Mouse (Mus musculus): ENCODE results near the gene Gm960.

Gm960 gene

DNA sequence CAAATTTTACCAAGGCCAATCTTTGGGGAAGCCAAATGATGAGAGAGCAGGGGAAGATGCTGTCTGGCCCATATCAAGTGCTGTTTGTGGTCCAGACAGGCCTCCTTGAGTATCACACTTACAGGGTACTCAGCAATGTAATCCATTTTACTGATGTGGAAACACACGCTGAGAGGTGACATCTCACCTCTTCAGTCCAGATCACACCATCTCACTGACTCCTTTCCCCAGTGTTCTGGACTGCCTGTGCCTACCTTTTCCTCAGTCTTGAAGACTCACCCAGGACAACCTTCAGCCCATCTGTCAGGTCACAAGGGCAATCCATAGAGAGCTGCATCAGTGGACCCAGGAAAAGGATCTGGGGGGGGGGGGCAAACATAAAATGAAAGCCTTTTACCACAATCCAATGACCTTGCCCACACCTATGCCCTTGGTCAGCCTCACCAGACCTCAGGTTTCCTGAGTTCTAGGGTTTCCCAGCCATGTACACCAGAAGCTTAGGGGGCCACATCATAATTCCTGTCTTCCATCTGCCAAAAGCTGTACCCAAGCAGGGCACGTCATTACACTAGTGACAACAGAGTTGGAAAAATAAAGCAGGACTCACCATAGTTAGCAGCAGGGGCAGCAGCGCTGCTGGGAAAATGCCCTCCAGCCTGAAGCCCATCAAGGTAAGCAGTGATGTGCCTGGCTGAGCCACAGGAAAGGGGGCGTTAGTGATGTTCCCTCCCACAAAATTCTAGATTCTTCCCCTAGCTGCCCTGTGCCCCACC is 73.9 kb downstream of the Gm960 start:
- DNase-seq (ENCODE audit: low spot score in 2 of 2): no peak

DNA sequence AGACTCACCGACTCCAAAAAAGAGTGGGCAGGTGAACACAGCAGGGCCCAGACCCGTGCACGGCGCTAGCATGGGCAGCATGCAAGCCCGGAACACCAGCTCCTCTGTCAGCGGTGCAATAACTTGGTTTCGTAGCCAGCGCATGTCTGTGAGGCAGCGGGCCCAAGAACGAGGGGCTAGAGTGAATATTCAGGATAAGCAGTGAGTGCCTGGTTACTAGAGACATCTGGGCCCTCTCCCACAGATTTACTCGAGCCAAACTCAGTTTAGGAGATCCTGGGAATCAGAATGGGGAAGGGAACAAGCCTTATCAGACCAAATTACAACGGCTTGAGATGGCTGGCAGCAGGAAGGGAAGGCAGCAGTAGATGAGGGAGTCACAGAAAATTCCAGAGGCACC is 74.5 kb downstream of the Gm960 start:
- DNase-seq (ENCODE audit: low spot score in 2 of 2): no peak

DNA sequence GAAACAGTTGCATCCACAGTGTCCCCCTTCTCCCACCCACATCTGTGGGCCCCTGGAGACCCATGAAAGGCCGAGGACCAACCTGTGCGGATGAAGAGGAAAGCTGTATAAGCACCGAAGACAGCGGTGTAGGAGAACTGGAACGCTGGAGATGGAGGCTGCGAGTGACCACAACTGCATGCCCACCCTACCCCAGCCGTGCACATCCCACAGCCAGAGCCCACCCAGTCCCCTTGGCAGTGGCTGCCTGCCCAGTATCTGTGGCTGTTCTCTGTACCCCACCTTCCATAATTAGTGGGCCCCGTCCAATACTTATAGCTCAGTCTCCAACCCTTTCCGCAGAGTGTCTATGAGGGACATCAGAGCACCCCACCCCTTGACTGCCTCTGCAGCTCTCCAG is 75.0 kb downstream of the Gm960 start:
- no peak for DNase-seq (ENCODE audit: low spot score in 2 of 2)

DNA sequence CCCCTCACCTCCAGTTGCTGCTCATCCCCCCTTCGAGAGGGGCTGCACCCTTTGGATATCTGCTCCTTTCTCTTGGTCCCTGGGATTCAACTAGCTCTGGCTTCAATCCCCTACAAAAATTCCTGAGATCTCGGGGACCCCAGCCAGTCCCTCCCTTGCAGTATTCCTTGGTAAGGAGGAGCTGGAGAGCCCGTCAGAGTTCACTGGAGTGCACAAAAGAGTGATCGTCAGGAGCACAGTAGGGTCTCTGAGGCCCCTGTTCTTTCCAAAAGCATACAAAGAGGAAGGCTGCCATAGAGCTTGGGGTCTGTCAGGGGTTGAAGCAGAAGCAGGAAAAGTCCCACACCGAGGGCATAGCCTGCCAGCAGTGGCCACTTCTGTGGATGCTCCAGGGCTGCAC is 75.7 kb downstream of the Gm960 start:
- no peak for DNase-seq (ENCODE audit: low spot score in 2 of 2)

DNA sequence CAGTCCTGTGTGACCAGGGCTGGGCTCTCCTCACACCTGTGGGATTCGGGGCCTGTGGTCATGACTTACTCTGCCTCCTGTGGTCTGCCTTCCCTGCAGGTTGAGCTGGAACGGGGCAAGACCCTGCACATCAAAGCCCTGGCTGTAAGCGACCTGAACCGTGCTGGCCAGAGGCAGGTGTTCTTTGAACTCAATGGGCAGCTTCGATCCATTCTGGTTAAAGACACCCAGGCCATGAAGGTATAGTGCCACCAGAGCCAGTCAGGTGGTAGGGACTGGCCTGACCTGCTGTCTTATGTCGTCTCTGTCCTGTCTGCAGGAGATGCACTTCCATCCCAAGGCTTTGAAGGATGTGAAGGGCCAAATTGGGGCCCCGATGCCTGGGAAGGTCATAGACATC is 77.7 kb downstream of the Gm960 start:
- DNase-seq (ENCODE audit: low spot score in 2 of 2): no peak

DNA sequence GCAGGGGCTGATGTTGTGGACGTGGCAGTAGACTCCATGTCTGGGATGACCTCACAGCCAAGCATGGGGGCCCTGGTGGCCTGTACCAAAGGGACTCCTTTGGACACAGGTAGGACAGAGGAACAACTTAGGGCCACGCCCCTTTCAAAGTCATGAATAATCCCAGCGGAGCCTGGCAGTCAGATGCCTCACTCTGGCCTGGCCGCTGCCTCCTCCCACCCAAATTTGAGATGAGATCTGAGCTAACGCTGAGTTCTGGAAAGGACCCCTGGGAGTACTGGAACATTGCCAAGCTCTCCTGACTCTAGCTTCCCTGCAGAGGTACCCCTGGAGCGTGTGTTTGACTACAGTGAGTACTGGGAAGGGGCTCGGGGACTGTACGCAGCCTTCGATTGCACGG is 79.0 kb downstream of the Gm960 start:
- DNase-seq (ENCODE audit: low spot score in 2 of 2): no peak

DNA sequence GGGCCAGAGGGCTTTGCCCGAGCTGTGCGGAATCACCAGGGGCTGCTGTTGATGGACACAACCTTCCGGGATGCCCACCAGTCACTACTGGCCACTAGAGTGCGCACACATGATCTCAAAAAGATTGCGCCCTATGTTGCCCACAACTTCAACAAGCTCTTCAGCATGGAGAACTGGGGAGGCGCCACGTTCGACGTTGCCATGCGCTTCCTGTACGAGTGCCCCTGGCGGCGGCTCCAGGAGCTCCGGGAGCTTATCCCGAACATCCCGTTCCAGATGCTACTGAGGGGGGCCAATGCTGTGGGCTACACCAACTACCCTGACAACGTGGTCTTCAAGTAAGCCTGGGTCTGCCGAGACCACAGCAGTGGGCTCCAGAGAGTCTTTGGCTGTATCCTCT is 80.3 kb downstream of the Gm960 start:
- DNase-seq (ENCODE audit: low spot score in 2 of 2): no peak

DNA sequence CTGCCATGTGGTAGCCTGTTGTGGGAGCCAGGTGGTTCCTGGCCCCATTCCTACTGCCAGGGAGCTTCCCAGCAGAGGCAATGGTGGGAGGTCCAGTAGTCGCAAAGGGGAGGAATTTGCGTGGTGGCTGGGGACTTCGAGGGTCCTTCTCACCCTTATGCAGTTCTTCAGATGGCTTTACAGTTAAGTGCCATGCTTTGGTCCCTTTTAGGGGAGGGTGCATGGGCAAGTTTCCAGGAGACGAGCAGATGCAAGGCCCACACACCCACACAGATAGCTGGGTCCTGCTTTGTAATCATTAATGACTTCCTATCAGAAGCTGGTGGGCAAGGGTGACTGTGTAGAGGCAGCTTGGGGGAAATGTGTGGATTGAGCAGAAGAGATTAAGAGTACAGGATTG is 81.9 kb downstream of the Gm960 start:
- no peak for DNase-seq (ENCODE audit: low spot score in 2 of 2)

DNA sequence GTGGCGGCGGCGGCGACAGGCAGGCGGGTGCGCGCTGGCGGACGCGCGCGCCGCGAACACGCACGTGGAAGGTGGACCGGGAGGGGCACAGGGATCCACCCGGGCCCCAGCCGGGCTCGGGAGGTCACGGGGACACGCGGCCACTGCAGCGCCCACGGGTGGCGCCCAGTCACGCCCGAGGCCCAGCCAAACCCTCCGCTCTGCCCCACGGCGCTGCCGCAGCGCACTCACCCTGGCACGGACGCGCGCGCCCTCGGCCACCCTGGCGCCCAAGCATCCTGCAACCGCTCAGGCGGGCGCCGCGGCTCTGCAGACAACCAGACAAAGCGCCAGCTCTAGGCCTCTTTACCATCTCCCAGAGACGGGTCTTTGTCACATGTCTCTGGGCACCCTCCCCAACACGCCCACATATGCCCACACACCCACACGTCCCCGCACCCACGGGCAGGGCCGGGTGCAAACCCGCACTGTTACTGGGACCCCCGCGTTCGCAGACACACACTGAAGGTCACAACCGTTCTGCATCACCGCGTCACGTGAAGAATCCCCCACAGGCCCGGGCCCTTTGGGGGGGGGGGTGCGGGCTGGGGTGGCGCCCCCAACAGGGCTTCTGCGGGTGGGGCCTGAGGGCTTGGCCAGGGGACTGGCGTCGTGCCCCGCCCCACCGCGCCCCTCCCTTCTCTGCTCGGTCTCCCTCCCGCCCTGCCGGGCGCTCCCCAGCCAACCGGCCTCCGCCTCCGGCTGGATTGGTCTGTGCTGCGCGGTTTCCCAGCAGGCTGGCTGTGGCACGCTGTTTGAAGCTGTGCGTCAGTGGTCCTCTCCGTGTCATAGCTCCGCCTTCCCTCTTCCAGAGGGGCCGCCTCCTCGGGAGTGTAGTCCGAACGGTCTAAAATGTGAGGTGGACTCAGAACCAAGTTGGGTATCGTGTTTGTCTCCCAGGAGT is 83.0 kb downstream of the Gm960 start, which contains the start of gene Lrfn4:
Gene Lrfn4 (minus strand): TSS at position 517 of the 943 bp plus-strand sequence.
- peak; percentile 89 to 92 for DNase-seq (ENCODE audit: low spot score in 2 of 2)

DNA sequence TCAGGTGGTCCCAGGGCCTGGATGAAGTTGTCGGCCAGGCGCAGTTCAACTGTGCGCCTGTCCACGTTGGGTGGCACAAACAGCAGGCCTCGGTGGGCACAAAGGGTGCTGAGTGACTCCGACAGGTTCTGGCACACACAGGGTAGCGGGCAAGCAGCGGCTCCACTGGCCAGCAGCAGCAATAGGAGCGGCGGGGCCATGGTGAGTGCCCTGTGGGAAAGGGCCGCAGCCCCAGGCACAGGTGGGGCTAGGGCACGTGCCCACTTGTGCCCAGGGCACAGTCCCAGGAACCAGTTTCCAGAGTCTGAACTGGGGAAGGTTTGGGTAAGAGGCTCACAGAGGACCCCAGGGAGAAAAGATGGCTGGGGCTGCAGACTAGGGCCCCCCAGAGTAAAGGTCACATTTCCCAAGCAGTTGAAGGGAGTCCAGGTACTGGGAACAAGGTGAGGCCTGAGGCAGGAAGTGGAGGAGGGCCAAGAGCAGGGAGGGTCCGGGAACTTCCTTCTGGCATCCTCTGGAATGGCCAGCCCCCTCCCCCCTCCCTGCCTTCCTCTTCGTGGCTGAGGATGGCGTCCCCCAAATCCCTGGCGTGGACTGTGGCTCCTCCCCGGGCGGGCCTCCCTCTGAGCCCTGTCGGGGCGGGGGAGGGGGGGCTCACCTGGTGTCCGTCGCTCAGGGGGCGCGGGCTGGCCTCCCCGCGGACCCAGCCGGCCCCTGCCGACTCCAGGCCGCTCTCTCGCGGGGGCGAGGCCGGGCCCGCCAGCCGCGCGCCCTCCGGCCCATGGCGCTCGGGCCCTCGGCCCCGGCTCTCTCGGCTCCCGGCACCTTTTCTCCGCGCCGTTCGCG is 83.9 kb downstream of the Gm960 start:
- DNase-seq (ENCODE audit: low spot score in 2 of 2): no peak

DNA sequence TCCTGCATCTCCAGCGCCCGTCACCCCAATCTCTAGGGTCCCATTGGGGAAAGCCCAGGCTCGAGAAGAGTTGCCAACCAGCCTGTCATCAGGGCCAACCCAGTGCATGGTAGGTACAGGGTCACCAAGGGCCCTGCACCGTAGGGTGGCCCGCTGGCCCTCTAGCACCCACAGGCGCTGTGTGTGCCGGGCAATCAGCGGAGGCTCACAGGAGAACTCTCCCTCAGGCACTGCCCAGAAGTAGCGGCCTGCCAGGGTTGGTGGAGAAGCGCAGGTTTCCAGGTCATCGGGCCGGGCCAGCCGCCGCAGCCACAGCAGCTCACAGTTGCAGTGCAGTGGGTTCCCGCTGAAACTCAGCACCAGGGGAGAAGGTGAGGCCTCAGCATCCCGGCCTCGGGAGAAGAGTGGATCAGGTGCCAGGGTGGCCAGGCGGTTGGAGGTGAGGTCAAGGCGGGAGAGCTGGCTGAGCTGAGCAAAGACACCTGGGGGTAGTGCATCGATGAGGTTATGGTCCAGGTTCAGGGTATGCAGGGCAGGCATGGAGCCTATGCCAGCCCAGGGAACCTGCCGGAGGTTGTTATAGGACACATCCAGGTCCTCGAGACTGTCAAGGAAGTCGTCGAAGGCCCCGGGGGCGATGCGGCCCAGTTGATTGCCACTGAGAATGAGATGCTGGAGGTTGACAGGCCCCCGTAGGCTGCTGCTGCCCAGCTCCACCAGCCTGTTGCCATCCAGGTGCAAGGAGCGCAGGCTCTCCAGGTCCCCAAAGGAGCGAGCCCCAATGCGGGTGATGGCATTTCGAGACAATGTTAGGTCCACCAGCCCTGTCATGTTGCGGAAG is 84.8 kb downstream of the Gm960 start:
- DNase-seq (ENCODE audit: low spot score in 2 of 2): no peak

DNA sequence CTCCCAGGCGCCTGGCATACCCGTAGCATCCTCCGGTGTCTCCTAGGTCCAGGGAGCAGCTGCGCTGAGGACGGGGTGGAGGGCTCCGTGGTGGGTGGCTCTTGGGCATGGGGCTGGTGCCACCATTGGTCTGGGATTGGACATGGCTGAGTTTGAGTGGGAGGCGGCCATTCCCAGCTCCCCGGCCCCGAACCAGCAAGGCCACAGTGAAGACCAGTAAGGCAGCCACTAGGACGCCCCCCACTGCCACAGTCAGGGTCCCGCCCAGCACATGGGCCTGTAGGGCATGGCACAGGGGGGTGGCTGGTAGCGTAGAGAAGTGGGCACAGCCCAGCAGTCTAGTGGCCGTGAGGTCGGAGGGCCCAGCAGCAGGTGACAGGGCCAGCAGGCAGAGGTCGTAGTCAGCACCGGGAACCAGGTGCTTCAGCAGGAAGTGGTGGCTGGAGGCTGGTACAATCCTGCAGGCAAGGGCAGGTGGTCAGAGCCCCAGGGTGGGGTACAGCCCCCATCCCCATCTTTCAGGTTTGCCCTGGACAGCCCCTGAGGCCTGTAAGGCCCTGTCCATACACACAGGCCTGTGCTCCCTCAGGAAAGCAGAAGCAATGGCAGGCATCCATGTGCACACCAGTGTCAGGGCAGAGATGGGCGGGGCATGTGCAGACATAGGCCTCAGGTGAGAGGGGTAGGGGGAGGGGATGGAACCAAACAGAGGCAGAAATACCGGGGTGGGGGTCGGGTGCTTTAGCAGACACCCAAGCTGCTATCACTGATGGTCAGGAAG is 86.1 kb downstream of the Gm960 start:
- DNase-seq (ENCODE audit: low spot score in 2 of 2): no peak

DNA sequence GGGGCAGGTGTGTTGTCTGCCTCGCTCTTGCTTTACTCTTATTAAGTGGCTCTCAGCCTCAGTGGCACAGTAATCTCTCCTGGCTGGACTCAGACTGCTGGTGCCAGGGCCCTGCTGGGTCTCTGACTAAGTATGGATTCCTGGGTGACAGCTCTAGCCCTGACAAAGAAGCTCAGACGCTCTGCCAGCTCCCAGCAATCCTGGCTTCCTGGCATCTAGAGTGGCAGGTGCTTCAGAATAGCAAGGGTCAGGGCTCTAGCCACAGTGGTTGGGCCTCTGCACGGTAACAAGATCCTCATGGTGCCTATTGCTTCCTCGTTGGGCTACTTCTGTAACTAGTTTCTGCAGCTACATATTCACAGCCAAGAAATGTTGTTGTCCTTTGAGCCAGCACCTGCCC is 88.4 kb downstream of the Gm960 start:
- DNase-seq (ENCODE audit: low spot score in 2 of 2): no peak

DNA sequence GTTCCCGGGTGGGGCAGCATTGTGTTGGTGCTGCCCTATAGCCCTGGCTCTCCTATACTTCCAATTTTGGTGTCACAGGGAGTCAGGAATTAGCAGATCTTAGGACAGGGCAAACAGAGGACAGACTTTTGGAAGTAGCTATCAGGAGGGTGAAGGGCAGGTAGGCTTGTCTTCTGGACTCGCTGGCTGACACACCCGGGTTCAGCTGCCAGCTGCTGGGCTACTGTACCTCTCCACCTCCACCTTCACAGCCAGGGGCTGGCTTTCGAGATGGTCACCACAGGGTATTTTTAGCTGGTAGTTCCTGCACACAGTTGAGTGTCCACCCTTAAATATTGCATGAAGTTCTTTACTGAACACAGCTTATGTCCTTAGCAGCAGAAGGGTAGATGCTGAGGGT is 90.0 kb downstream of the Gm960 start:
- DNase-seq (ENCODE audit: low spot score in 2 of 2): no peak

DNA sequence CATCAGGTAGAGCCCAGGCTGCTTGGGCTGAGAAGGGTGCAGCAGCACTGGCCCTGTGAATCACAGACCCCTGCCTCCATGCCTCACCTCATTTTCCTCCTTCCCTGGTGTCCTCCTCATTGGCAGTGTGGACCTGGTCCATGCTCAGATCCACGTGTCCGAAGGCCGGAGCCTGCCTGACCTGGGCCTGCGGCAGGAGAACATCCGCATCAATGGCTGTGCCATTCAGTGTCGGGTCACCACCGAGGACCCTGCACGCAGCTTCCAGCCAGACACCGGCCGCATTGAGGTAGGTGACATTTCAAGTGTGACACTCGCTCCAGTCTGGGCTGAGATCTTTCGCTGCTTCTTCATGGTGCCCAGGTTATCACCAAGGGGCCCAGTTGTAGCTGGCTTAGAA is 91.1 kb downstream of the Gm960 start:
- no peak for DNase-seq (ENCODE audit: low spot score in 2 of 2)

DNA sequence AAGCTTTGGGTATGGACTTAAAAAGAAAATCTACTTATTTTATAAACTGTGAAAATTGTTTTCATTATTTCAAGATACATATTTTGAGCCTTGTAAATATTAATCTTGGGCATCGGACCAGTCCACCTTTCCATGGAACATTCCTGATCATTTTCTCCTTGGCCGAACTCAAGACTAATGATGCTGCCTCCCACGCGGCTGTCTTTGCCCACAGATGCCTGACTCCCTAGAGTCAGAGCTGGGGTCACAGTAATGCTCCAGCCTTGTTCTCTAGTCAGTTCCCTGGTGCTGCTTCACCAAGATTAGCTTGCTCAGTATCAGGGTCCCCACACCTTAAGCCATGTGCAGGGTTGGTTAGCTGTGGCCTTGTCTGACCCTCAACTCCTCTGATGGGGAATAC is 92.8 kb downstream of the Gm960 start:
- DNase-seq (ENCODE audit: low spot score in 2 of 2): no peak

DNA sequence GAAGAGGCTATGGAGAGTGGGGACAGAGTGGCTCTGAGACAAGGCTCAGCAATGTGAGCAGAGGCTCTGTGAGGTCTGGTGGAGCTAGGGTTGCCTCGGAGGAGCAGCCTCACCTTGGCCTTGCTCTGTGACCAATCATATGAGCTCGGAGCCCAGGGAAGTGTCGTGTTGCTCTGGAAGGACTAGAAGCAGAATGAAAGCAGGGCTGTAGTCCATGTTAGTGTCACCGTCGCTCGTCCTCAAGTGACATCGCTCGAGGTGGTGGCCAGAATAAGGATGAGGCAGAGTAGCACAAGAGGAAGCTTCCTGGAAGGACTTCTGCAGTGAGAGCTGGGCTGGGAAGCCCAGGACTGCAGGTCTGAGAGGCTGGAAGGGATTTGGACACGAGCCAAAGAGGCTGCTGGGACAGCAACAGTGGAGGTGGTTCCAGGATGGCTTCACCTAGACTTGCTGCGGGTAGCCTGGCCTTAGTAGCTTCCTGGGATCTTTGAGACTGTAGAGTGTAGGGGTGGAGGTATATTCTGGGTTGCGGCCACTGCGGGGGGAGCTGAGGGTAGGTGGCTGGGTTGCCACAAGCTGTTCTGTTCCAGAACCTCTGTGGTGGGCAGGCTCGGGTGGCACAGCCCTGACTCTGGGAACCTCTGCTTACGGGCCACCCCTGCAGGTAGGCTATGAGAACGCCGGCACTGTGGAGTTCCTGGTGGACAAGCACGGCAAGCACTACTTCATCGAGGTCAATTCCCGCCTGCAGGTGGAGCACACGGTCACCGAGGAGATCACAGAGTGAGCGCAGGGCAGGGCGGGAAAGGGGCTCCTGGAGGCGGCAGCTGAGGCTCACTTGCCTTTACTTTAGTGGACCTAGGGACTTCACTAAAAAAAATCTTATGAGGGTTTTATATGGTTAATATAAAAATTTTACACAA is 94.4 kb downstream of the Gm960 start:
- no peak for DNase-seq (ENCODE audit: low spot score in 2 of 2)

DNA sequence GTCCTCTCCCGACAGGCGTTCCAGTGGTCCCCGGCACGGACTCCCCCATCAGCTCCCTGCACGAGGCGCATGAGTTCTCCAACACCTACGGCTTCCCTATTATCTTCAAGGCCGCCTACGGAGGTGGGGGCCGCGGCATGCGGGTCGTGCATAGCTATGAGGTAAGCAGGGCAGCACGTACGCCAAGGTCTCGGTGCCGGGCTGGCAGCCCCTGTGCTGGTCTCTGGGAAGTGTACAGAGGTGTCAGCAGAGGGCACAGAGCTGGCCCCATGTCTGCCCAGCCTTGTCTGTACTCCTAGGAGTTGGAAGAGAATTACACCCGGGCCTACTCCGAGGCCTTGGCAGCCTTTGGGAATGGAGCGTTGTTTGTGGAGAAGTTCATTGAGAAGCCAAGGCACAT is 96.0 kb downstream of the Gm960 start:
- DNase-seq (ENCODE audit: low spot score in 2 of 2): no peak

DNA sequence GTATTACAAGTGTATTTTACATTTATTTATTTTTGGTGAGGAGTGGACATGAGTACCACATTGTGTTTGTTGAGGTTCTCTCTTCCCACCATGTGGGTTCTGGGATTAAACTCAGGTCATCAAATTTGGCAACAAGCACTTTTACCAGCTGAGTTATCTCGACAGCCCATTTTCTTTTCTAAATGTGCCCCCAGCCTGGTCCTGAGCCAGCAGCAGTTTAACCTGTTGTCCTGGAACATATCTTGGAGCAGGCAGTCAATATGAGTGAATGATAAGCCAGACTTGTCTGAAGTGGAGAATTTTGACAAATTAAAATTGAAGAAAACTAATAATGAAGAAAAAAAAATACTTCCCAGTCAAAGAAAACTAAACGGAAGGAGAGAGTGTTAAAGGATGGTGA is 102.4 kb downstream of the Gm960 start:
- DNase-seq (ENCODE audit: low spot score in 2 of 2): no peak
